Mouse (Mus musculus): ENCODE results near the gene Tgfbrap1. TPM values are rescaled to one million over a fixed set of nuclear protein-coding genes. Genes with fewer than 3 reads are reported as not detected.
A peak's percentile ranks its signal among the peaks of the same experiment; 100 is the strongest.
"Not testable (repeated sequence)": the region's sequence is repeated elsewhere in the genome, so short reads cannot be mapped to it uniquely, and the experiment has no call there.

The Tgfbrap1 gene
- polyA plus RNA-seq, 1 experiment from 2014 or later: 9.6 TPM

DNA sequence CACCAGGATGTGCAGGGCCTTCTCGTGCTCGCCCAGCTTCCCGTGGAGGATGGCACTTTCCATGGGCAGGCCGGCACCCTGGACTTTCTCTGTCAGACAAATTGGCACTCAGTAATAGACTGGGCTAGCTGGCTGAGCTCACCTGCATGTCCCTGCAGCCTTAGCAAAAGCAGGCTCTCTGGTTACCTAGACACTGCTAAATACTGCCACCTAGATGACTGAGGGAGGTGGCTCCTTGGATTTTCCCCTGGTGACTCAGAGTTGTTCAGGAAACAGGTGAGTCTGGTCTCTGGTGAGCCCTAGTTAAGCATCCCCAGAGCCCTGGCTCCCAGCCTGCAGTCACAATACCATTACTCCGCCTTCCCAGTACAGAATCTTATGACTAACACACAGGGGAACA lies 46.5 kb downstream of the Tgfbrap1 start:
- Histone ChIP-seq H3K4me3 (no peak overlapping the region), H3K9me3 (no peaks in the 10 kb centered on the region), H3K27me3 (ENCODE audit: insufficient read depth, poor library complexity, severe bottlenecking) (no peaks in the 10 kb centered on the region), H3K4me1 (peaks cover 13% of the 10 kb centered on the region; the same call in 1 of the 2 replicates), H3K36me3 (peaks cover 57% of the 10 kb centered on the region), H3K27ac (no peak overlapping the region)
- 89% methylated on average over 5 of the region's 5 CpGs for WGBS
- DNase-seq (ENCODE audit: low spot score): no peak

DNA sequence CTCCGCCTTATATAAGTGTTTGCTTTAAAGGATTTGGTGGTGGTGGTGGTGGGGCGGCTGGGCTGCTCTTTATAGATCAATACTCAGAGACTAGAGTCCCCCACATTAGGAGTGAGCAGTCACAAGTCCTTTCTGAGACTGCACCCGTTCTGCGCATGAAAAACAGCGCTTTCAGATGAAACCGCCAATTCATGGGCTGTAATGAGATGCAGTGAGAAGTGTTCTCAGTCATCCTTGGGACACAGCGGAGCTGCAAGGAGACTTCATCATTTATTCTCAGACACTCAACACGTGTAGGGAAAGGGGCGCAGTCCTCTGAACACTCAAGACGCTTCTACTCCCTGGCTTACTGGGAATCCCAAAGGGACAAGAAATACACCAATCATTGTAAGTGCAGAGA lies 50.6 kb downstream of the Tgfbrap1 start:
- H3K4me3 ChIP-seq: no peak overlapping the region
- H3K36me3 ChIP-seq: peaks cover 32% of the 10 kb centered on the region
- 87% methylated on average over 10 of the region's 10 CpGs for WGBS
- no peaks in the 10 kb centered on the region for H3K9me3 ChIP-seq
- peaks cover 8% of the 10 kb centered on the region; the same call in 1 of the 2 replicates for H3K4me1 ChIP-seq
- no peak overlapping the region for H3K27ac ChIP-seq
- no peak for DNase-seq (ENCODE audit: low spot score)
- no peaks in the 10 kb centered on the region for H3K27me3 ChIP-seq (ENCODE audit: insufficient read depth, poor library complexity, severe bottlenecking)

DNA sequence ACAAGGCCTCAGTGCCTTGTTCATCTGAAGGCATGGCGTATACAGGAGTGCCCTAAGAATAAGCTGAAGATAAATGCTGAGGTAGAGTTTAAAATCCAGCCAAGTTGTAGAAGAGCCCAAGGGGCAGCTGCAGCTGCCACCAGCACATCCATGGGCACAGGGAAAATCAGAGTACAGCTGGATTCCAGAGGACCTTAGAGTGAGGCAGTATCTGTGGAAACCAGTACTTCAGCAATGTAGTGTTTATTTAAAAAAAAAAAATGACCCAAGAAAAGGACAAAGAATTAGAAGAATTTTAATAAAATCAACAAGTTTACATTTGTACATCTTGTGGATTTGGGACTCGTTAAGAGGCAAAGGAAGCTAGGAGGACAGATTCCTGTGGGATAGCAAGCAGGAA lies 51.4 kb downstream of the Tgfbrap1 start:
- no peak overlapping the region for H3K4me3 ChIP-seq
- no peaks in the 10 kb centered on the region for H3K9me3 ChIP-seq
- DNase-seq (ENCODE audit: low spot score): no peak
- H3K27me3 ChIP-seq (ENCODE audit: insufficient read depth, poor library complexity, severe bottlenecking): no peaks in the 10 kb centered on the region
- peaks cover 16% of the 10 kb centered on the region for H3K4me1 ChIP-seq
- H3K27ac ChIP-seq: no peak overlapping the region
- peaks cover 29% of the 10 kb centered on the region for H3K36me3 ChIP-seq
- 87% methylated on average over 2 of the region's 2 CpGs for WGBS

DNA sequence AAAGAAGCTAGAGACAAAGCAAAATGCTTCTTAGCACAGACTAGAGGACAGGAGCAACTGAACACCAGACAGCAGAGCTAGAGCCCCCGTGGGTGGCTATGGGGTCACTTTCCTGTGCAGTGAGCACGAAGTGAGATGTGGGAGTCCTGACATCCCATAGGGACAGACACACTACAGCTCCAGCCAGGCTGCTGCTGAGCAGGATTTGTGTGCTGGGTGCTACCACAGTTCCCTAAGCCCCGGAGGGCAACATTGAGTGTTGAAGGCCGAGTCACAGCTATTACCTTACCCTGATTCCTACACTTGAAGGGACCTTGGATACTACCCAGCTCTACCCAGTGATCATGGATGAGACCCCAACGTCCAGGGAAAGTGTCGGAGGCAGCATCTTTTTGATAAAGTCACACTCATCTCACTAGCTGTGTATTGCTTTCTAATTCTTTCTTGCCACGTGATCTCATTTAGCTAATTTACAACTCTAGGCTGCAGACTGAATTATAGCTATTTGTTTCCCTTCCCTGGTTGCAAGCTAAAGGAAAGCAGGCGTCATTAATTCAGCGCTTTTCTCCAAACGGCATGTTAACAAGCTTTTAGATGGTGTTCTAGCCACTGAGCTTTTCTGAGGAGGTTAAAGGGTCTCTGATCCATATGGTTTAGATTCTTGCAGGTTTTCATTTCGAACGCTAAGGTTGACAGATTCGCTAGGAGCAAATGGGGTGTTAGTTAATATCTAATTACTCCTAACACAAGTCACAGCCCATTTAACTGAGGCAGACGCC lies 53.0 kb downstream of the Tgfbrap1 start:
- Histone ChIP-seq H3K27ac (no peak overlapping the region), H3K27me3 (ENCODE audit: insufficient read depth, poor library complexity, severe bottlenecking) (no peaks in the 10 kb centered on the region), H3K9me3 (no peaks in the 10 kb centered on the region), H3K4me3 (no peak overlapping the region), H3K36me3 (peaks cover 14% of the 10 kb centered on the region), H3K4me1 (peaks cover 17% of the 10 kb centered on the region)
- no peak for DNase-seq (ENCODE audit: low spot score)
- WGBS: 76% methylated on average over 14 of the region's 14 CpGs

DNA sequence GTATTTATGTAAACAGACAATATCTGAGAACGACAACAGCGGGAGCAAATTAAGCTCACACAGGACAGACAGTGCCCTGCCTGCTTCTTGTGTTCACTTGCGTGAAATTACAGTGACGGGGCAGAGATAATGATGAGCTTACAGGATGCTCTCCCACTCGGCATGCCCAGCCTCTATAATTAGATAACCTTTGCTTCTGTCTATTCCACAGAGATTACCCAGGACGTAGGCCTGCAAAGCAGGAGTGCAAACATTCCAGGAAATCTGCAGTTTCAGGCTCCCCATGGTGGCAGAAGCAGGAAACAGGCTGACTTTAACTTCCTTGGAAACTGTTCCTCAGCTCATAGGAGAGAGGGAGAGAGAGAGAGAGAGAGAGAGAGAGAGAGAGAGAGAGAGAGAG lies 56.2 kb downstream of the Tgfbrap1 start:
- H3K4me3 ChIP-seq: no peak overlapping the region
- no peak for DNase-seq (ENCODE audit: low spot score)
- peaks cover 10% of the 10 kb centered on the region for H3K4me1 ChIP-seq
- no peak overlapping the region for H3K27ac ChIP-seq
- no peaks in the 10 kb centered on the region for H3K27me3 ChIP-seq (ENCODE audit: insufficient read depth, poor library complexity, severe bottlenecking)
- no peaks in the 10 kb centered on the region for H3K36me3 ChIP-seq
- no peaks in the 10 kb centered on the region for H3K9me3 ChIP-seq
- 31% methylated on average over 6 of the region's 6 CpGs for WGBS

DNA sequence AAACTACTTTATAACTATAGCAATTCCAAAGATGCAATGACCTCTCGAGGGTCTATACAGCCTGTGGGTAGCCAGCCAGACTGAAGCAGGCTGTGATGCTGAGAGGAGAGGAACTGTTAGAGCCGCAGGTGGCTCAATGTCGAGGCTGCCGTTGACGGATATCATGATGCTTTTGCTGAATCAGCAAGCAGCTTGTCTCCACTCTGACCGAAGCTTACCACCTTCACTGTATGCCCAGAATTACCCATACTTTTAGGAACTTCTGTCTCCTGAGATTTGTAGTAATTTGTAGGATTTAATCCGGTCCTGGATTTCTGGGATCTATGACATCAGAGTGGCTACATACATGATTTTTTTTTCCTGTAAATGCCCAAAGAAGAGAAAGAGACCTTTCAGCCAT lies 62.4 kb downstream of the Tgfbrap1 start:
- Histone ChIP-seq H3K4me1 (no peaks in the 10 kb centered on the region), H3K9me3 (no peaks in the 10 kb centered on the region), H3K27ac (no peak overlapping the region), H3K36me3 (no peaks in the 10 kb centered on the region), H3K4me3 (no peak overlapping the region), H3K27me3 (ENCODE audit: insufficient read depth, poor library complexity, severe bottlenecking) (peaks cover 5% of the 10 kb centered on the region; the same call in 1 of the 2 replicates)
- 85% methylated on average over 7 of the region's 7 CpGs for WGBS
- no peak for DNase-seq (ENCODE audit: low spot score)

DNA sequence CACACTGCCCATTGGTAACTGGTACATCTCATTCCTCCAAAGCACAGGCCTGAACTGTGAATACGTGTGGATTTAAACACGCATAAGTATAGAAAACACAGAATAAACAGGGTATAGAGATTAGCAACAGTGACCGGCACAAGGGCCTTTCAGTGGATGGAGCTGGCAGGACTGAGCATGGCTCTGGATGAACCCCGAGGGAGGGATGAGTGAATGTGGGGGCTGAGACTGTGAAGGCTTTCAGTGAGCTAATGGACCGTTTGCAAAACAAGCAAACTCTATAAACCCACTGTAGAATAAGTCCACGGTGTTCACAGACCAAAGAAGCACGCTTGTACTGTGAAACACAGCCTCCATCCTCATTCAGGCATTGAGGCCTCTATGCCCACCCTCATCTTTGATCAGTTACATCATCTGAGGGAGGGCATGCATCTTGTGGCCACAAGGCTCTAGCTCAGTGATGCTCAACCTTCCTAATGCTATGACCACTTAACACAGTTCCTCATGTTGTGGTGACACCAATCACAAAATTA lies 83.2 kb downstream of the Tgfbrap1 start:
- H3K4me1 ChIP-seq; H3K27me3 ChIP-seq (ENCODE audit: insufficient read depth, poor library complexity, severe bottlenecking); H3K36me3 ChIP-seq; H3K27ac ChIP-seq; H3K4me3 ChIP-seq; H3K9me3 ChIP-seq; DNase-seq (ENCODE audit: low spot score): not testable (repeated sequence)
- 82% methylated on average over 7 of the region's 7 CpGs for WGBS

DNA sequence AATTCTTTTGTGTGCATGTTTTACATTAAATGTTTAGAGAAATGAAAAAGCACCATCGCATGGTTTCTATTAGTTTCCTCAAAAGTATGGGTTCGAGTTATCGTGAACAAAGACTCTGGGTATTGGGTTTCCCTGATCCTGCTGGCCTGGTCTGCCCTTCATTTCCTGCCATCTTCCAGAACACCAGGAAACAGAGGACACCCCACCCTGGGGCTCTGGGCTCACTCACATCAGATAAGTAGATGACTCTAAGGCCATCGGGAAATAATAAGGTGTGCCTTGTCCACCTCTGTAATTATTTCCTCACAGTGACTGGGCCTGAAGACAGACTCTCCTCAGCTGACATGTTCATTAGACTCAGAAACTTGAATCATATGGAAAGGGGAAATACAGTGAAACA lies 88.0 kb downstream of the Tgfbrap1 start:
- no peaks in the 10 kb centered on the region for H3K36me3 ChIP-seq
- no peaks in the 10 kb centered on the region for H3K27me3 ChIP-seq (ENCODE audit: insufficient read depth, poor library complexity, severe bottlenecking)
- DNase-seq (ENCODE audit: low spot score): no peak
- 85% methylated on average over 4 of the region's 4 CpGs for WGBS
- H3K4me3 ChIP-seq: no peak overlapping the region
- H3K4me1 ChIP-seq: peaks cover 14% of the 10 kb centered on the region; the same call in 1 of the 2 replicates
- no peaks in the 10 kb centered on the region for H3K9me3 ChIP-seq
- no peak overlapping the region for H3K27ac ChIP-seq

DNA sequence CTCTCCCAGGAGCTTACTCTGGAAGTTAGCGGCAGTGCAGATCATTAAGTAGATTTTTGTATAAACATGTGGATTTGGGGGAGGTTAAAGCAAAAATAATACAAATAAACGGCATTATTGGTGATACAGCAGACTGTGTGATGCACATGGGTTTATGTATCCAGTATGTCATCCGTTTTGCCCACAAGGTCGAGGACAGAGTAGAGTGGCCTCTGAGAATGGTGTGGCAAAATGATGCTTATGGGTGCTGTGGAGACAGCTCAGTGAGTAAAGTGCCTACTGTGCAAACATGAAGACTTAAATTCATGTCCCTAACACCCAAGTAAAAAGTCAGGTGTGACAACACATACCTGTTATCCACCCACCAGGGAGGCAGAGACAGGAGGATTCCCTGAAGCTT lies 91.9 kb downstream of the Tgfbrap1 start:
- DNase-seq (ENCODE audit: low spot score): no peak
- H3K27ac ChIP-seq: peak overlapping the region; percentile 76
- H3K4me1 ChIP-seq: peaks cover 16% of the 10 kb centered on the region; the same call in 1 of the 2 replicates
- no peaks in the 10 kb centered on the region for H3K27me3 ChIP-seq (ENCODE audit: insufficient read depth, poor library complexity, severe bottlenecking)
- WGBS: 71% methylated on average over 4 of the region's 4 CpGs
- H3K4me3 ChIP-seq: peak overlapping the region; percentile 40
- H3K36me3 ChIP-seq: no peaks in the 10 kb centered on the region
- no peaks in the 10 kb centered on the region for H3K9me3 ChIP-seq

DNA sequence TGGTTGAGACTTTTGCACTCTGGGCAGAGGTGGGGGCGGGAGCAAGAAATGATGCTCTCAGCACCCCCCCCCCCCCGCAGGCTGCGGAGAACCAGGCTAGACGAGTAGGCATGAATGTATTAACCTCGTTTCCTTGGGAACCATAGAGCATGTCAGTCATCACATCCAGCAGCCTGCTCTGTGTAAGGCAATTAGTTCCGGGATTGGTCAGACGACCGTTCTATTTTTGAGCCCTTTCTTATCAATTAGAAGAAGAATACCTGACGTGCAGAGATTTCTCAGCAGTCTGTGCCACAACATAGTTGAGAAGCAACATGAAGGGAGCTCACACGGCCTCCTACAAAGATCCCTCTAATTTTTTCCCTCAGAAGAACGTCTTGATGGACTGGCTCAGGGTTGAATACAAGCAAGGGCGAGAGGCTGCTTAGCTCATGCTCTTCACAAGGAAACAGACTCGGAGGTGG lies 92.4 kb downstream of the Tgfbrap1 start:
- H3K27ac ChIP-seq: peak overlapping the region; percentile 76
- no peaks in the 10 kb centered on the region for H3K9me3 ChIP-seq
- peak; percentile 84 for DNase-seq (ENCODE audit: low spot score)
- no peaks in the 10 kb centered on the region for H3K36me3 ChIP-seq
- peaks cover 16% of the 10 kb centered on the region; the same call in 1 of the 2 replicates for H3K4me1 ChIP-seq
- H3K27me3 ChIP-seq (ENCODE audit: insufficient read depth, poor library complexity, severe bottlenecking): no peaks in the 10 kb centered on the region
- 31% methylated on average over 13 of the region's 13 CpGs for WGBS
- peak overlapping the region; percentile 40 for H3K4me3 ChIP-seq

Small RNA genes lying within 50 kb of the gene (microRNA-seq; reads per million reads assigned to microRNA genes)
- gene Gm24001: not detected

Other genes starting within 250 kb of the Tgfbrap1 start
- gene Mrps9, start 247.4 kb downstream of the Tgfbrap1 start, polyA plus RNA-seq (2016; fragmentation: Nextera tagmentation; extraction: Ambion mirVana): 63.9 and 65.5 TPM in 2 replicates
- 3.1 and 4.9 TPM in 2 replicates for gene Gpr45, start 145.8 kb downstream of the Tgfbrap1 start, polyA plus RNA-seq (2016; fragmentation: Nextera tagmentation; extraction: Ambion mirVana)
- gene AI597479, start 73 bp upstream of the Tgfbrap1 start, polyA plus RNA-seq (2016; fragmentation: Nextera tagmentation; extraction: Ambion mirVana): 26.4 TPM in 2 replicates
- 112 and 178 TPM in 2 replicates for gene Fhl2, start 98.3 kb upstream of the Tgfbrap1 start, polyA plus RNA-seq (2016; fragmentation: Nextera tagmentation; extraction: Ambion mirVana)